Mouse (Mus musculus) liver, embryonic 14.5 days (tissue): ENCODE data around the gene Gse1.

Source experiments
- CTCF ChIP-seq: IDR thresholded peaks from 2 replicates; pipeline ENCODE4 v1.5.1; 2016; ENCODE audit warnings: antibody characterized with exemption, low read depth, control low read depth
- EP300 ChIP-seq: IDR thresholded peaks from 2 replicates; pipeline ENCODE4 v1.6.1; 2016; ENCODE audit warnings: antibody characterized with exemption, low read depth

DNA sequence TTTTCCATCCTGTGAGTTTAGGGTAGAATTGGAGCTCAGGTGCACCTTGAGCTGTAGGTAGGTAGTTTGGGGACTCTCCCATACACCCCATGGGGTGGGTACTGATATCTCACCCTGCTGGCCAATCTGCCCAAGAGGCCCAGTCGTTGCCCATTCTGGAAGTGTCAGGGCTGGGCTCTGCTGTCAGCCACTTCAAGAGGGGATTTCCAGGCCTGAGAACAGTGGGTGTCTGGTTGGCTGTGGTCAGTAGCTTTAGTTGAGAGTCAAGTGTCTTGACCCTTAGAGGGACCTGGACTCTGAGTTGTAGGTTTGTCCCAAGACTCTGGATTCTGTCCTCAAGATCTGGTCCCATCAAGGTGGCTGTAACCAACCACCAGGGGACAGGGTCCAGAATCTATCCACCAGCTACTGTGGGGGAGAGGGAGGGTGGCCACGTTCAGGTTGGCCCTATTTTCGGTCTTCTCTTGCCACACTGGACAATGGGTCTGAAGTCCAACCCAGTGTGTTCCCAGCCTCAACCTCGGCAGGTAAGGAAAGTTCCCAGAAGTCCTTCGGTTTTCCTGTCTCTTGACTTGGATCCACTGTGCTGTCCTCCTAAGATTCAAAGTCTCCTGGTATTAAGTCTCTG, 263.0 kb downstream of the Gse1 start:
- no peak for TF ChIP-seq EP300
- 0 out of 2 replicates have a peak, but pooled peaks have one; percentile 29 for TF ChIP-seq CTCF
